Mouse (Mus musculus): ENCODE measurements at regions not wholly inside any gene's neighbourhood (a gene's known extent, or its start where the extent isn't known, plus 50 kb on each side); places are given as distances from the start of the nearest gene placed in this dataset.

- TF ChIP-seq CTCF (IDR thresholded peaks at IDR 0.05; ENCODE audit: control insufficient read depth, insufficient read depth, low read length), result no peak
- no peak for TF ChIP-seq POLR2A (IDR thresholded peaks at IDR 0.05; ENCODE audit: borderline replicate concordance, control insufficient read depth, low read depth, low read length)
Measured at GRCm38 (mm10) chr10:17272646-17273045, 450.4 kb upstream of the Cited2 start.

All from bone marrow, adult 2 months (tissue).